Mouse (Mus musculus): ENCODE measurements around the gene Cacybp.
A peak's percentile ranks its signal among the peaks of the same experiment; 100 is the strongest.

Cacybp gene

DNA sequence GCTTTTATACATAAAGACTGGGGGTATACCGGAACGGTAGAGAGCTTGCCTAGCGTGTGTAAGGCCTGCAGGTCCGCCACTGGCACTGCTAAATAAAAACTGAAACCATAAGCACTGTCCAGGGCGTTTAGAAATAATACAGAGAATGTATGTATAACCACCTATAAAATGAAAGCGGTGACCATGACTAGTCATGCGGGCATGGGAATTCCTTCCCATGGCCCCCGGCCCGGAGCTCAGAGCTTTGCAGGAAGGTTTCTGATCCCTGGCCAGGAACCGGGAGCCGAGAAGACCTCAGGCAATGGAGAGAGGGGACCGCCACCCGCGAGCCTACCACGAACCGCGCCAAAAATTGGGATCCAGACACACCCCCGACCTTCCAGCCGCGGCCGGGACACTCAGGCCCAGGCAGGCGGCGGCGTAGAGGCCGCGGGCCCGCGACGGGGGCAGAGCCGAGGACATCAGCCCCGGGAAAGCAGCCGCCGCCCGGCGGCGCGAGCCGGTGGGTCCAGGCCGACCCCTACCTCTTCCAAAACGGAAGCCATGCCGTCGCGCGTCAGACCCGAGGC, 468 bp downstream of the Cacybp start:
- peak; percentile 60 to 71 for DNase-seq

DNA sequence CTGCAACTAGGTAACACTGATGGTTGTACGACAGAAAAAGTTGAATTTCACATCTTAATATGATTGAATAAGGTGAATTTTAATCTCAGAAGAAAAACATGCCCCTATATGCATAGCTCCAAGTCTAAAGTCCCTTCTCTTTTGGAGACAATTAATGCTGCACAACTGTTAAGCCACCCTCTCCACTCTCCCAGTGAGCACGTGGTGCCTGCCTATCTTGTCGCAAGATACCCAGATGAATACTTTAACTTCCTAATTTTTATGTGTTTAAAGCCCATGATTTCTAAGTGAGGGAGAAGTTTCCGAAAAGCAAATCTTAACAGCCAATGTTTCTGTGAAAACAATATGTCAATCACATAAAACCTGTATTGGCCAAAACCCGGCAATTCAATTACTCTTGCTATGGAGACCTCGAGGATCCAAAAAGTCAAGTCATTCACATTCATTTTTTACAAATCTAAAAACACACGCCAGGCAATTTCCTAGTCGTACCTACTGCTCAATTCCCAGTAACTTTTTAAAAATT, 1.0 kb downstream of the Cacybp start:
- DNase-seq: no peak

DNA sequence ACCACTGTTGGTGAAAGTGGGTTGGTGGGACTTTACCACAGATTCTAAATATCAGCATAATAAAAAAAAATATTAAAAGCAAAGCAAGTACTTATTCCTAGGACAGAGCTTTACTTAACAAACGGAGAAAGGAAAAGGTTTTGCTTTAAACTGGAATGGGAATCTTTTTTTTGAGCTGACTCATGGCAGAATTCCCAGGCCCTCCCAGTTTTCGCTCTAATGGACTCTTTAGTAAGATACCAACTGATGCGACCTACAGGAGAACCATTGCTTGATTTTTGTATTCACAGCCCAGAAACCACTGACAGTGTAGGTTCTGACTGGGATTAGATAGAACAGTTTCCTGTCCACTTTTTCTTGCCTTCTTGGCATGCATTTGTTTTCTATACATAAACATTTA, 2.1 kb downstream of the Cacybp start:
- no peak for DNase-seq

DNA sequence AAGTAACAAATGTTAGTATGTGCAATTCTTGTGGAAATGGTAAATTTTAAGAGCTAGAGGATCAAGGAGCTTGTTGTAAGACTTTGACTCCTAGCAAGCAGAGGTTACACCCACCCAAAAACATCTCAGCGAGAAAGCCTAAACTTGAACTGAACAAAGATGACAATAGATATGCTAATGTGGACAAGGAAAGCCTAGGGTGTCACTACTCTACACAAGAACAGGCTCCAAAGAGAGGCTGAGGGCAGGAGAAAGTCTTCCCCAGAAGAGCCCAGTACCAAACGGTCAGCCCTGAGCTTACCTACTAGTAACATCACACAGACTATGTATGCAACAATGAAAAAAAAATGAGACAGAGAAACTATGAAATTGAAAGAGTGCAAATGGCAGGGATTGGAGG, 2.8 kb downstream of the Cacybp start:
- no peak for DNase-seq

DNA sequence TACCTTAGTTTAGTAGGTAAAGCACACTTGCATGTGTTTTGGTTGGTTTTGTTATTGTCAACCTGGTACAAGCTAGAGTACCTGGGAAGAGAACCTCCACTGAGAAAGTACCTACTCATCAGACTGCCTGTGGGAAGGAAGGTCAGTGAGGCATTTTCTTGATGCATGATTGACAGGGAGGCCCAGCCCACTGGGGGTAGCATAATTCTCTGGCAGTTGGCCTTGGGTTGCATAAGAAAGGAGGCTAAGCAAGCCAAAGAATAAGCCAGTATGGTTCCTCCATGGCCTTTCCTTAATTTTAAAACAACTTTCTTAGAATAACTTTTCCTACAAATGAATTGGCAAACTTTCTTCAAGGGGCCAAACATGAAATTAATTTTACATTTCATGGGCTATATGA, 7.2 kb downstream of the Cacybp start:
- no peak for DNase-seq

DNA sequence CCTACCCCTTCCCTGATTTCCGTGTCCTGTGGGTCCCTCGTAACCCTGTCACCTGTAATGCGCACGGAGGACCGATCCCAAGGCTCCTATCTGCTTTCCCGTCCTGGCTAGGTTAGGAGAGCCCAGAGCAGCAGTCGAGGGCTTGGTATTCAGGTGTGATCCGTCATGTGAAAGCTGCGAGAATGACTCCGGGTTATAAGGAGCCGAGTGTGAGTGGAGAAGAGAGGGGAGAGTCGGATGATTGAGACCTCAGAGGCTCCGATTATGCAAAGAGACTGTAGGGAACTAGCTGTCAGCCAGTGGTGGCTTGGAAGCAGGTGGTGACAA, 17.4 kb downstream of the Cacybp start:
- DNase-seq: no peak

- peak; percentile 98 to 99 for DNase-seq
These were observed 17.9 kb downstream of the Cacybp start, which contains the start of gene Mrps14 for GRCm38 (mm10) chr1:160194529-160195336. Gene Mrps14 (plus strand): TSS chr1:160195215.

GRCm38 (mm10) chr1:160184506-160184905, 28.2 kb downstream of the Cacybp start:
- peak; percentile 28 to 34 for DNase-seq

DNA sequence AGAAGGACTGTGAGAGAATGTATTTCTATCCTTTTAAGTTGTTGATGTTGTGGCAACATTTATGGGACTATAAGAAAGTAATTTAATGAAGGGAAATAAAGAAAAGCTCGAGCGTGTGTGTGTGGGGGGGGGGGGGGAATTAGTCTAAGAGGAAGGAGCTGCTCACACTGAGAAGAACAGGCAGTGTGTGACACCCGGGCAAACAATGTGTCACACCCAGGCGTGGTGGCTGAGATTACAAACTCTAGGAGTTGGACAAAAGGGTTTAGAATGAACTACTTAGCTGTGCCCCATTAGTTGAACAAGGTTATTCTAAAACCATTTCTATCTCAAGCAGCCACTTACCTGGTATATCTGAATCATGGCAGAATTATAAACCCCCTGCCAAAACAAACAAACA, 31.5 kb downstream of the Cacybp start:
- no peak for DNase-seq

DNA sequence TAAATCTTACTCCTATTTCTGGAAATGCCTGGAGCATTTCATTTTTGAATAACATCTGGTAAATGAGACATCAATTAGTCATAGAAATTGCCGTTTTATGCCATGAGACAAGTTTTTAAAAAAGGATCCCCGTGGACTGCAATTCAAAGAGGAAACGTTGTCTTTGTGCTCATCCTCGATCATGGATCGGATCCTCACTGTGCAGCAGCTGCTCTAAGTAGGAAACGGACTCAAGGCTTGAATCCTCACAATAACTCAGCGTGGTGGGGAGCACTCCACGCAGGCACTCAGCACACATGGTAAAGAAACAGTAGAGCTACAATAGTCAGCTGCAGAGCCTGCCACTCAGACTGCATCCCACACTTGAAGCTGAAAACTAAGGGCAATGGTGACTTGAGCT, 35.8 kb downstream of the Cacybp start:
- DNase-seq: no peak

DNA sequence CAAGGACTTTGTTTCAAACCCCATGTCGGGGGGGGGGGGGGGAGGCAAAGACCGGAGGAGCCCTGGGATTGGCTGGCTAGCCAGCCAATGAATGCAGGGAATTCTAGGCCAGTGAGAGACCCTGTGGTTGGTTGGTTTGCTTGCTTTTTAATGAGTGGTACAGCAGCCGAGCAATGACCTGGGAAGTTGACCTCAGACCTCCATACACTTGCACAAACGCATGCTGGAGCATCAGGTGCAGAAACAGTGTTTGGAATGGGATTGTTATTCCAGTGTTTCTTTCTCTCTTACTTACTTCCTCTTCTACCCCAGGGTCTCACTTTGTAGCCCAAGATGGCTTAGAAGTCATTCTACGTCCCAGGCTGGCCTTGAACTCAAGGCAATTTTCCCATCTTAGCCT, 46.1 kb downstream of the Cacybp start:
- DNase-seq: no peak

DNA sequence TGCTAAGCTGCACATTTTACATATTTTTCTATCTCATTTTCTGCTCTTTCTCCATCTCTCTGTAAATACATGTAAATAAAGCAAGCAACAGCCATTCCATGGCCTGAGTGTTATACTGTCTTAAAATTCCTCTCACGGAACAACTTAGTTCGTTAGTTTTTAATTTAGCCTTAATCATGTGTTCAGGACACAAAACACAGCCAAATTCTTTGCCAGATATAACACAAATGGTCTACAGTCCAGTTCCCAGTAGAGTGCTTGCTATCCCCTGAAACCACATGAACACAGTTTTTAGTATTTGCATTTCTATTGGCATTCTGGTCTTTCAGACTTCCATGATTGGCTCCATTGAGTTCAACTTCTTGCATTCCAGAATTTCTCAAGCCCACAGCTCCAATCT, 54.5 kb downstream of the Cacybp start:
- DNase-seq: no peak

DNA sequence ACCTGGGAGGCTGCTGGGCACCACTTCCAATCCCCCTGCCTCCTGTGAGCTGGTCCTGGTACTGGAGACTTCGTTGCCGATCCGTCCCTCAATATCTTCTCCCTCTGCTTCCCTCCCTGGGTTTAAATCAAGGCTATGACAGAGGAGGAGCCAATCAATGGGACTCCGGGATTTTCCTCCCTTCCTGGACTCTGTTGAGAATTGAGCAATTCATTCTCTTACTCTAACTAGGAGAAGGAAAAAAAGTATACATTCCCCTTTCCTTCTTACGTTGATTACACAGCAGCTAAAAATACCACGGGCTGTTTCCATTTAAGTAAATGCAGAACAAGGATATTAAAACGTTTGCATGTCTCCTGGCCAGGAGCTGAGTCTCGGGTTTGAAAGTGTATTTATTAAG, 59.2 kb downstream of the Cacybp start, which contains the start of gene Tnn:
Gene Tnn, minus strand, starts transcription at position 101 of the 400 bp plus-strand sequence.
- DNase-seq: no peak

All from cerebellum, adult 18-20 months (tissue).